Mouse (Mus musculus) B cell, adult 67 days (primary cell): ENCODE data around the gene Exosc9. TPM values are rescaled to one million over a fixed set of nuclear protein-coding genes. Genes with fewer than 3 reads are reported as not detected.

ENCODE experiments used
- total RNA-seq, 2 experiments: library from RNA; stranded (reverse); gene quantifications; 4 replicates each; pipeline ENCODE4 v1.2.4; 2023

Exosc9 gene
- 10 to 100 TPM; 33.6 to 45.1 TPM for total RNA-seq

GRCm38 (mm10) chr3:36552406-36553047, at the start of gene Exosc9:
Gene Exosc9 (plus strand): TSS chr3:36552606.

DNA sequence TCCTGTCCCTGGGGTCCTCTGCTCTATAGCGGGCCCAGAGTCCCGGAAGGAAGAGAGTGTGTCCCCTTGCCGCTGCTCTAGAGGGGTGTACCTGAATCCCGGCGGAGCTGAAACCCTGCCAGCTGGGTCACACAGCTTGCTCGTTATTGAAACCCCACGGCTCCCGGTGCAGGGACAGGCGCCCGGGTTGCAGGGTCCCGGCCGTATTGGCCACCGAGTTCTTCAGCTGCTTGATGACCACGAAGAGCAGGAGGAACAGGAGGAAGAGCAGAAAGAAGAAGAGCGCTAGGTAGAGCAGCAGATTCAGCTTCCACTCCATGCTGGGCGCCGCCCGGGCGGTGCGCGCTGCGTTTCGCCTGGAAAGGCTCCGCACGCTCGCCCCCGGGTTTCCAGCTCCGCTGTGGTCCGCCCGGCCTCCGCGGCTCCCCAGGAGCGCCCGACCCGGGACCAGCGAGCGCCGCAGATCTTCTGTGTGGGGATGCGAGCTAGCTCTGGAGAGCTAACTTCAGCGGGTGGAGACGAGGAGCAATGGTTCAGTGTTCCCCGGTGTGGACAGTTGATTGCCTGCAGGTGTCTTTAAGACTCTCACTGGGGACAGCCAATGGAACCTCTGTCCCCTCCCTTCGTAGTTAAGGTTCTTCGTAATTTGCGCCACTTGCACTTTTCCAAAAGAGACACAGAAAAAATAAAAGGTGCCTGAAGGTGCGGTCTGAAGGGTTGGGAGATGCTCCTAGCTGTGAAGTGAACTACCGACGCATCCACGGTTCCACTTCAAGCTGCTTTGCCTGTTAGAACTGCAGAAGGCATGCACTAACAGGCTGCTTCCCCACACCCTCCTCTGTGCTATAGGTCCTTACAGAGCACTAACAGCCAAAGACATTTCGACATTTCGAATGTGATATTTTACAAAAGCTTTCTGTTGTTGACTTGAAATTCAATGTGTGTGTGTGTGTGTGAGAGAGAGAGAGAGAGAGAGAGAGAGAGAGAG, 31.0 kb upstream of the Exosc9 start, which contains the start of gene Gm11549:
Gm11549 (minus strand) TSS at position 741 of the 988 bp plus-strand sequence.

GRCm38 (mm10) chr3:36571827-36572378, 19.5 kb downstream of the Exosc9 start, which contains the start of gene Ccna2:
Gene Ccna2 (minus strand): TSS chr3:36572150.

GRCm38 (mm10) chr3:36613202-36613907, 60.9 kb downstream of the Exosc9 start, which contains the start of gene Bbs7:
Gene Bbs7 (minus strand): TSS chr3:36613477.

Other genes starting within 250 kb of the Exosc9 start
- 10 to 100 TPM; 20.9 to 26.5 TPM for gene Anxa5, start 76.7 kb upstream of the Exosc9 start, total RNA-seq
- 1 to 10 TPM in 1 of 2 experiments, not detected in 1; 1.1 TPM for gene 1810062G17Rik, start 76.7 kb upstream of the Exosc9 start, total RNA-seq
- not detected for gene Gm11549, start 30.8 kb upstream of the Exosc9 start, total RNA-seq
- 1 to 10 TPM; 1.4 to 3.5 TPM for gene Ccna2, start 19.5 kb downstream of the Exosc9 start, total RNA-seq
- 1 to 10 TPM in 1 of 2 experiments, under 1 TPM in 1; 0.98 to 1.1 TPM for gene Bbs7, start 60.9 kb downstream of the Exosc9 start, total RNA-seq
- gene Trpc3, start 137.6 kb downstream of the Exosc9 start, total RNA-seq = not detected